Mouse (Mus musculus) neutrophil, adult 59 days (primary cell): ENCODE data around the gene Lrrc55. TPM values are rescaled to one million over a fixed set of nuclear protein-coding genes. Genes with fewer than 3 reads are reported as not detected.

Experiments used
- total RNA-seq, 2 experiments: library from RNA; stranded (reverse); gene quantifications; 1 replicate in 1 of 2; 2 replicates in 1 of 2; pipeline ENCODE4 v1.2.4; 2023

Gene Lrrc55
- not detected for total RNA-seq

DNA sequence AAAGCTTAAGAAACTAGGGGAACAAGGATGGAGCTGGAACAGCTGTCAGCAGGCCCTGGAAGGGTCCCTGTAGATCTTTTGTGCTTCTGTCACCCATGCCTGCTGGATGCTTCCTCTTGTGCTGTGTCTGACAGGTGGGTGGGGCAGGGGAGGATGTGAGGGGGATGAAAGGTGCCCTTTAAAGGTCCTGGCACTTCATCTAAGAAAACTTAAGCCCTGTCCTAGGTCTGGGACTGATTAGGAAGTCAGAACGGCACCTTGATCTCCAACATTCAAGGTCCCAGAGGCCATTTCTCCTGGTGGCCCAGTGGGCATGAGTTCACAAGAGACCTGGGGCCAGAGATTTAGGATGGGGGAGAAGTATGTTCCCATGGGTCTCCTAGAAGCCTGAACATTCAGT is at the start of gene Lrrc55:
Gene Lrrc55 (minus strand): TSS at position 297 of the 400 bp plus-strand sequence.

DNA sequence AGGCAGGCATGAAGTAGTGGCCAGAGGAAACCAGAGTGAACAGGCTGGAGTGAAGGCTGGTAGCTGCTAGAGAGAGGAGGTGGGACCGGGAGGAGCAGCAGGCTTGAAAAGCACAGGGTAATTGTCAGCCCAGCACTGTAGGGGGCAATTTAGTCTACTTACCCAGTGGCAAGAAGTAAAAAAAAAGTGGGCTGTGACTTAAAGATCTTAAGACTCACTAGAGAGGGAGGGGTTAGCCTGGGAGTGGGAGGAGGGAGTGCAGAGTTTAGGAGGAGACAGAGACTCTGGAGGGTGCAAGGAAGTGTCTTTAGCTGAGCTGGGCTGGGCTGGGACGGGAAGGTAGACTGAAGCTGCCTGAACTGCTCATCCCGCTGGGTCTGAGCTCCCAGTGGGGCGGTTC is 60.9 kb downstream of the Lrrc55 start, which contains the start of gene Aplnr:
Gene Aplnr (plus strand): TSS at position 137 of the 400 bp plus-strand sequence.

Other genes starting within 250 kb of the Lrrc55 start
- gene Prg2, start 216.7 kb downstream of the Lrrc55 start, total RNA-seq: 100 to 1,000 TPM; 120 to 419 TPM
- gene Prg3, start 209.0 kb downstream of the Lrrc55 start, total RNA-seq: 10 to 100 TPM in 1 of 2 experiments, 1 to 10 TPM in 1; 6.6 to 27.0 TPM
- 100 to 1,000 TPM; 104 to 111 TPM for gene Ssrp1, start 160.0 kb downstream of the Lrrc55 start, total RNA-seq
- gene P2rx3, start 159.7 kb downstream of the Lrrc55 start, total RNA-seq: under 1 TPM; 0.37 to 0.38 TPM
- gene Tnks1bp1, start 149.2 kb downstream of the Lrrc55 start, total RNA-seq: 10 to 100 TPM in 1 of 2 experiments, 1 to 10 TPM in 1; 7.1 to 11.7 TPM
- 1 to 10 TPM; 2.3 TPM for gene Aplnr, start 61.0 kb downstream of the Lrrc55 start, total RNA-seq
- gene Olfr987, start 142.1 kb upstream of the Lrrc55 start, total RNA-seq: not detected
- gene Olfr988, start 166.0 kb upstream of the Lrrc55 start, total RNA-seq: not detected
- not detected for gene Olfr992, start 212.3 kb upstream of the Lrrc55 start, total RNA-seq
- not detected for gene Olfr993, start 217.7 kb upstream of the Lrrc55 start, total RNA-seq
- gene Olfr994, start 239.3 kb upstream of the Lrrc55 start, total RNA-seq: not detected
- not detected for gene Olfr995, start 246.4 kb upstream of the Lrrc55 start, total RNA-seq